ENCODE assay signal across 8 mouse cellular contexts in genomic region chr9:70848135-70848770, GRCm38 (mm10).
DNase-seq lines count a peak whose midpoint lies in the region; ATAC-seq and TF ChIP-seq lines count a peak whose summit lies in the region.

No protein-coding gene starts in this region.

- H3K36me3 ChIP-seq in thymus, adult 2 months (ENCODE audit: control insufficient read depth, insufficient read depth, low read length) = no peaks in the 10 kb centered on the region
- H3K36me3 ChIP-seq in intestine, embryonic 16.5 days (ENCODE audit: control insufficient read depth, insufficient read depth, low read length) = no peaks in the 10 kb centered on the region
- no peaks in the 10 kb centered on the region for H3K36me3 ChIP-seq in lung, embryonic 16.5 days (ENCODE audit: control insufficient read depth, insufficient read depth, low read length)

- peaks cover 11% of the 10 kb centered on the region for H3K4me1 ChIP-seq in thymus, adult 2 months (replicated peaks; ENCODE audit: control insufficient read depth, insufficient read depth, low read length)
- H3K4me1 ChIP-seq in intestine, embryonic 16.5 days (ENCODE audit: control insufficient read depth, insufficient read depth, low read length) = peaks cover 10% of the 10 kb centered on the region
- peaks cover 17% of the 10 kb centered on the region for H3K4me1 ChIP-seq in lung, embryonic 16.5 days (replicated peaks; ENCODE audit: control insufficient read depth, insufficient read depth, low read length)

- H3K27ac ChIP-seq in thymus, adult 2 months (ENCODE audit: control insufficient read depth, insufficient read depth, low read length) = no peak overlapping the region
- peak overlapping the region; percentile 63 for H3K27ac ChIP-seq in intestine, embryonic 16.5 days (ENCODE audit: low read length)
- peak overlapping the region; percentile 83 for H3K27ac ChIP-seq in lung, embryonic 16.5 days (ENCODE audit: low read length)

- peak; percentile 49 to 69 for DNase-seq in cerebellum, postnatal 14 days
- DNase-seq in cerebellum, adult 8-10 months = no peak
- DNase-seq in thymus, postnatal 14 days = peak; percentile 7
- no peak for DNase-seq in thymus, adult 2 months
- no peak for DNase-seq in urinary bladder, postnatal 4 days (ENCODE audit: low spot score in 2 of 2)
- no peak for DNase-seq in spleen, postnatal 14 days (ENCODE audit: low spot score in 2 of 2)

- H3K9me3 ChIP-seq in intestine, embryonic 16.5 days (ENCODE audit: control insufficient read depth, low read length) = no peaks in the 10 kb centered on the region
- no peaks in the 10 kb centered on the region for H3K9me3 ChIP-seq in lung, embryonic 16.5 days (ENCODE audit: control insufficient read depth, low read length)

- H3K9ac ChIP-seq in intestine, embryonic 16.5 days (ENCODE audit: low read depth, low read length) = 0 out of 2 replicates have a peak overlapping the region, but pooled peaks have one; percentile 51
- H3K9ac ChIP-seq in lung, embryonic 16.5 days (ENCODE audit: low read length) = 0 out of 2 replicates have a peak overlapping the region, but pooled peaks have one; percentile 50

- no peak for ATAC-seq in intestine, embryonic 16.5 days
- ATAC-seq in lung, embryonic 16.5 days (ENCODE audit: low read depth) = peak; percentile 56; the same call in 1 of the 2 replicates

- no peak for TF ChIP-seq POLR2A in thymus, adult 2 months (IDR thresholded peaks at IDR 0.05; ENCODE audit: control insufficient read depth, extremely low read depth, insufficient read depth, low read length, poor library complexity)

- no peaks in the 10 kb centered on the region for H3K27me3 ChIP-seq in thymus, adult 2 months (ENCODE audit: control insufficient read depth, insufficient read depth, low read length)
- no peaks in the 10 kb centered on the region for H3K27me3 ChIP-seq in intestine, embryonic 16.5 days (replicated peaks; ENCODE audit: control insufficient read depth, insufficient read depth, low read length)
- H3K27me3 ChIP-seq in lung, embryonic 16.5 days (ENCODE audit: control insufficient read depth, insufficient read depth, low read depth, low read length) = no peaks in the 10 kb centered on the region

- TF ChIP-seq CTCF in thymus, adult 2 months (IDR thresholded peaks at IDR 0.05; ENCODE audit: borderline replicate concordance, control insufficient read depth, extremely low read depth, insufficient read depth, low read length, poor library complexity) = no peak

- 7% methylated on average over 10 of the region's 10 CpGs for WGBS in thymus, adult 2 months
- 49% methylated on average over 10 of the region's 10 CpGs for WGBS in intestine, embryonic 16.5 days
- 22% methylated on average over 10 of the region's 10 CpGs for WGBS in lung, embryonic 16.5 days

- peak overlapping the region; percentile 45 for H3K4me2 ChIP-seq in intestine, embryonic 16.5 days (ENCODE audit: low read depth, low read length)
- peak overlapping the region; percentile 56 for H3K4me2 ChIP-seq in lung, embryonic 16.5 days (ENCODE audit: low read depth, low read length)

- no peak overlapping the region; the same call in 1 of the 2 replicates for H3K4me3 ChIP-seq in thymus, adult 2 months (ENCODE audit: control insufficient read depth, insufficient read depth, low read length)
- H3K4me3 ChIP-seq in intestine, embryonic 16.5 days (ENCODE audit: low read length) = peak overlapping the region; percentile 13
- peak overlapping the region; percentile 5; the same call in 1 of the 2 replicates for H3K4me3 ChIP-seq in lung, embryonic 16.5 days (ENCODE audit: low read length)

Comparison
In these comparisons a context has a peak if more than half of its experiments do, and no peak if none do; other contexts are left out.
1. DNase-seq: peak in cerebellum, postnatal 14 days (2 of 2) and thymus, postnatal 14 days (single experiment); none in cerebellum, adult 8-10 months (single experiment), thymus, adult 2 months (single experiment), urinary bladder, postnatal 4 days (0 of 2) and spleen, postnatal 14 days (0 of 2).